Mouse (Mus musculus) left cerebral cortex, postnatal 4 days (tissue): Measurements from ENCODE around the gene Hcfc2. TPM values are rescaled to one million over a fixed set of nuclear protein-coding genes. Genes with fewer than 3 reads are reported as not detected.

Experiments used
- DNase-seq: peaks from one replicate; pipeline ENCODE4 v3.0.0-alpha.2; 2022
- intact Hi-C: fragments of 180-260 bp; cut with DNase I; formaldehyde crosslinking; loops from one replicate; pipeline ENCODE4 v1.15.1; 2025
- total RNA-seq, 2 experiments: library from RNA; stranded (reverse); gene quantifications; 2 replicates each; pipeline ENCODE4 v1.2.3; 2021

Gene Hcfc2
- total RNA-seq, 2 experiments from 2014 or later: 30.9 to 37.9 TPM

- intact Hi-C loops: no loop called here
- peak; percentile 17 for DNase-seq
Observed at GRCm38 (mm10) chr10:82699296-82699941, 3.5 kb downstream of the Hcfc2 start.

- intact Hi-C loops: no loop called here
- peak; percentile 62 for DNase-seq
Observed at GRCm38 (mm10) chr10:82741354-82741753, 45.4 kb downstream of the Hcfc2 start.

- no peak for DNase-seq
- intact Hi-C loops: no loop called here
Observed at GRCm38 (mm10) chr10:82741876-82742275, 45.9 kb downstream of the Hcfc2 start.

GRCm38 (mm10) chr10:82742578-82742977, 46.6 kb downstream of the Hcfc2 start:
- DNase-seq: no peak
- intact Hi-C loops: no loop called here

- no peak for DNase-seq
- intact Hi-C loops: no loop called here
Observed at GRCm38 (mm10) chr10:82744296-82744695, 48.3 kb downstream of the Hcfc2 start.

- intact Hi-C loops: loop anchor here (5.0 kb wide), 1 partner anchor 33 kb away; no protein-coding TSS in a partner anchor
- DNase-seq: no peak
Observed at GRCm38 (mm10) chr10:82745301-82745700, 49.3 kb downstream of the Hcfc2 start.

GRCm38 (mm10) chr10:82746988-82747850, 51.3 kb downstream of the Hcfc2 start:
- intact Hi-C loops: loop anchor here (5.0 kb wide), 1 partner anchor 35 kb away; no protein-coding TSS in a partner anchor
- DNase-seq: no peak

- DNase-seq: no peak
- intact Hi-C loops: loop anchor here (10.0 kb wide), 1 partner anchor 86 kb away; no protein-coding TSS in a partner anchor
Observed at GRCm38 (mm10) chr10:82750778-82751177, 54.8 kb downstream of the Hcfc2 start.

- intact Hi-C loops: loop anchor here (10.0 kb wide), 1 partner anchor 88 kb away; no protein-coding TSS in a partner anchor
- DNase-seq: no peak
Observed at GRCm38 (mm10) chr10:82752921-82753320, 57.0 kb downstream of the Hcfc2 start.

GRCm38 (mm10) chr10:82754642-82755041, 58.7 kb downstream of the Hcfc2 start:
- intact Hi-C loops: loop anchor here (10.0 kb wide), 1 partner anchor 90 kb away; no protein-coding TSS in a partner anchor
- DNase-seq: no peak

GRCm38 (mm10) chr10:82755213-82755890, 59.4 kb downstream of the Hcfc2 start:
- intact Hi-C loops: loop anchor here (10.0 kb wide), 1 partner anchor 91 kb away; no protein-coding TSS in a partner anchor
- DNase-seq: no peak

GRCm38 (mm10) chr10:82756466-82756865, 60.5 kb downstream of the Hcfc2 start:
- intact Hi-C loops: loop anchor here (10.0 kb wide), 1 partner anchor 92 kb away; no protein-coding TSS in a partner anchor
- no peak for DNase-seq

GRCm38 (mm10) chr10:82757341-82757740, 61.4 kb downstream of the Hcfc2 start:
- no peak for DNase-seq
- intact Hi-C loops: loop anchor here (10.0 kb wide), 1 partner anchor 93 kb away; no protein-coding TSS in a partner anchor

- intact Hi-C loops: loop anchor here (10.0 kb wide), 1 partner anchor 94 kb away; no protein-coding TSS in a partner anchor
- peak; percentile 22 for DNase-seq
Observed at GRCm38 (mm10) chr10:82758368-82758767, 62.4 kb downstream of the Hcfc2 start.

- DNase-seq: no peak
- intact Hi-C loops: loop anchor here (10.0 kb wide), 1 partner anchor 94 kb away; no protein-coding TSS in a partner anchor
Observed at GRCm38 (mm10) chr10:82758878-82759277, 62.9 kb downstream of the Hcfc2 start.

- no peak for DNase-seq
- intact Hi-C loops: loop anchor here (5.0 to 10.0 kb wide), 2 partner anchors 95 to 143 kb away; no protein-coding TSS in a partner anchor
Observed at GRCm38 (mm10) chr10:82759706-82760105, 63.7 kb downstream of the Hcfc2 start.

GRCm38 (mm10) chr10:82761037-82761811, 65.3 kb downstream of the Hcfc2 start:
- peak; percentile 66 for DNase-seq
- intact Hi-C loops: loop anchor here (5.0 kb wide), 1 partner anchor 141 kb away; no protein-coding TSS in a partner anchor

GRCm38 (mm10) chr10:82762756-82763681, 67.1 kb downstream of the Hcfc2 start:
- intact Hi-C loops: loop anchor here (5.0 kb wide), 1 partner anchor 139 kb away; no protein-coding TSS in a partner anchor
- peak; percentile 70 for DNase-seq
